Comparison of ENCODE assay signal across 8 mouse cellular contexts in the genomic region with DNA sequence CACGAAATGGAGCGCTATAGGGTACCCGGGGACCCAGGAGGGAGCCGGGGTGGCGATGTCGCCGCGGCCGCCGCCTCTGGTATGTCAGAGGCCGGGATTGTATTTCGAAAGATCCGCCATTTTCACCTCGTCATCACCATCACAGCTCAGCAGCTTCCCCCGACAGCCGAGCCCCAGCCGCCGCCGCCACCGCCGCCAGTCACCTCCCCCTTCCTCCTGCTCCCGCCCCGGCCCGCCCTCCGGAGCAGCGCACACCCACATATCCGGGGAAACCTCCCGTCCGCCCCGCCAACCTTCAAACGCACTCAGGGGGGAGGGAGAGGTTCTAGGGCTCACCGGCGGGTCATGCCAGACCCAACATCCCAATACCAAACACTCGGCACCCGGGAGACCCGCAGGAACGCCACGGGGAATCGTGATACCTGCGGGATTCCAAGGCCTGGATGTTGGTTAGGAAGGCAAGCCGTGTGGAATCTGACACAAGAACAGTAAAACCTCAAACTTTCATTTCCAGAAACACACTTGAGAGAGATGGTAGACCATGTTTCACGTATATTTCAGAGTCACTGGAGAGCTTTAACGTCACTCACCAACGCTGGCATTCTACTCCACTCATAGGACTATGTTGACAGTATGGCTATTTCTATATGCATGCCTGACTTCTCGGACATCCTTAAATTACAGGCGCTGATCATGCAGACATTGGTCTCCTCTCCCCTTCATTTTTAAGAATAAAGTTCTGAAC. TPM values are rescaled to one million over a fixed set of nuclear protein-coding genes. Genes with fewer than 3 reads are reported as not detected.
DNase-seq lines count a peak whose midpoint lies in the region; ATAC-seq and TF ChIP-seq lines count a peak whose summit lies in the region.

No protein-coding gene starts in this region.

- DNase-seq in 3T3-L1 (ENCODE audit: low read depth, low spot score), result peak; percentile 86
- DNase-seq in adrenal gland, postnatal 25 days, result peak; percentile 88
- DNase-seq in heart, adult 2 months, result peak; percentile 81 to 86
- peak; percentile 87 for DNase-seq in kidney, adult 2 months
- DNase-seq in limb, embryonic 14.5 days (ENCODE audit: low spot score), result peak; percentile 71
- peak; percentile 71 to 73 for DNase-seq in spleen, adult 18-20 months

- no peak; the same call in 1 of the 2 replicates for TF ChIP-seq CTCF in heart, adult 2 months (IDR thresholded peaks at IDR 0.05)
- TF ChIP-seq CTCF in kidney, adult 2 months (conservative IDR thresholded peaks at IDR 0.05; ENCODE audit: insufficient read depth, insufficient read length, low read depth, low read length), result no peak

- H3K4me3 ChIP-seq in embryonic facial prominence, embryonic 13.5 days, result peak overlapping the region; percentile 83
- H3K4me3 ChIP-seq in heart, adult 2 months, result peak overlapping the region; percentile 78
- H3K4me3 ChIP-seq in kidney, adult 2 months (ENCODE audit: insufficient read depth, low read depth, low read length), result peak overlapping the region; percentile 82
- H3K4me3 ChIP-seq in limb, embryonic 14.5 days (replicated peaks; ENCODE audit: low read length), result peak overlapping the region; percentile 79
- peak overlapping the region; percentile 94 for H3K4me3 ChIP-seq in midbrain, embryonic 15.5 days

- peak; percentile 50; the same call in 1 of the 2 replicates for ATAC-seq in embryonic facial prominence, embryonic 13.5 days (ENCODE audit: insufficient number of reproducible peaks, insufficient read depth, low FRiP score, low TSS enrichment, low read depth)
- ATAC-seq in limb, embryonic 14.5 days (ENCODE audit: low FRiP score, low read depth), result peak; percentile 81
- peak; percentile 41 for ATAC-seq in midbrain, embryonic 15.5 days (replicated peaks)

- no peak for TF ChIP-seq EP300 in heart, adult 2 months (IDR thresholded peaks at IDR 0.05; ENCODE audit: insufficient read depth, low read depth, low read length)

- H3K9ac ChIP-seq in embryonic facial prominence, embryonic 13.5 days, result peak overlapping the region; percentile 86
- H3K9ac ChIP-seq in heart, adult 2 months (ENCODE audit: low read depth, low read length), result peak overlapping the region; percentile 93
- peak overlapping the region; percentile 77 for H3K9ac ChIP-seq in limb, embryonic 14.5 days (ENCODE audit: low read depth, low read length, severe bottlenecking)
- peak overlapping the region; percentile 82 for H3K9ac ChIP-seq in midbrain, embryonic 15.5 days

- intact Hi-C loops in heart, adult 2 months (cut with DNase I), result loop anchor here (2.0 to 5.0 kb wide), 3 partner anchors 66 to 461 kb away; partner anchors contain the start of genes Enoph1, Hnrnpdl and Sec31a

- no peaks in the 10 kb centered on the region for H3K36me3 ChIP-seq in embryonic facial prominence, embryonic 13.5 days
- peaks cover 7% of the 10 kb centered on the region; the same call in 1 of the 2 replicates for H3K36me3 ChIP-seq in heart, adult 2 months (ENCODE audit: control insufficient read depth, insufficient read depth, low read length)
- H3K36me3 ChIP-seq in kidney, adult 2 months (ENCODE audit: control insufficient read depth, insufficient read depth, low read length), result no peaks in the 10 kb centered on the region
- H3K36me3 ChIP-seq in limb, embryonic 14.5 days (ENCODE audit: control insufficient read depth, insufficient read depth, low read length), result no peaks in the 10 kb centered on the region
- H3K36me3 ChIP-seq in midbrain, embryonic 15.5 days (replicated peaks), result no peaks in the 10 kb centered on the region

- H3K9me3 ChIP-seq in embryonic facial prominence, embryonic 13.5 days, result no peaks in the 10 kb centered on the region
- no peaks in the 10 kb centered on the region for H3K9me3 ChIP-seq in limb, embryonic 14.5 days (ENCODE audit: control insufficient read depth, low read length)
- no peaks in the 10 kb centered on the region for H3K9me3 ChIP-seq in midbrain, embryonic 15.5 days

- H3K27ac ChIP-seq in embryonic facial prominence, embryonic 13.5 days, result peak overlapping the region; percentile 68; the same call in 1 of the 2 replicates
- peak overlapping the region; percentile 63 for H3K27ac ChIP-seq in heart, adult 2 months
- H3K27ac ChIP-seq in kidney, adult 2 months (ENCODE audit: insufficient read depth, low read depth, low read length), result no peak overlapping the region
- peak overlapping the region; percentile 77 for H3K27ac ChIP-seq in limb, embryonic 14.5 days (replicated peaks; ENCODE audit: low read depth, low read length)
- H3K27ac ChIP-seq in midbrain, embryonic 15.5 days, result peak overlapping the region; percentile 31

- H3K4me1 ChIP-seq in embryonic facial prominence, embryonic 13.5 days, result peaks cover 18% of the 10 kb centered on the region
- H3K4me1 ChIP-seq in heart, adult 2 months (ENCODE audit: control insufficient read depth, insufficient read depth, low read length), result peaks cover 2% of the 10 kb centered on the region
- peaks cover 3% of the 10 kb centered on the region; the same call in 1 of the 2 replicates for H3K4me1 ChIP-seq in kidney, adult 2 months (ENCODE audit: control insufficient read depth, insufficient read depth, low read length)
- peaks cover 19% of the 10 kb centered on the region for H3K4me1 ChIP-seq in limb, embryonic 14.5 days (ENCODE audit: control insufficient read depth, insufficient read depth, low read length)
- H3K4me1 ChIP-seq in midbrain, embryonic 15.5 days, result peaks cover 25% of the 10 kb centered on the region

- no peak for TF ChIP-seq POLR2A in heart, adult 2 months (IDR thresholded peaks at IDR 0.05; ENCODE audit: insufficient read depth, low read depth, low read length)
- no peak for TF ChIP-seq POLR2A in kidney, adult 2 months (IDR thresholded peaks at IDR 0.05; ENCODE audit: low read depth, low read length)
- TF ChIP-seq POLR2A in limb, embryonic 14.5 days (IDR thresholded peaks at IDR 0.05; ENCODE audit: borderline replicate concordance, extremely low read depth, insufficient read depth, insufficient read length), result no peak

- under 1% methylated on average over 36 of the region's 46 CpGs for WGBS in embryonic facial prominence, embryonic 13.5 days
- WGBS in heart, adult 2 months, result under 1% methylated on average over 45 of the region's 46 CpGs
- WGBS in kidney, adult 2 months, result under 1% methylated on average over 46 of the region's 46 CpGs
- 2% methylated on average over 29 of the region's 46 CpGs for WGBS in limb, embryonic 14.5 days
- under 1% methylated on average over 45 of the region's 46 CpGs for WGBS in midbrain, embryonic 15.5 days

- peaks cover 3% of the 10 kb centered on the region for H3K79me2 ChIP-seq in heart, adult 2 months (replicated peaks; ENCODE audit: control insufficient read depth, insufficient read depth, low read length)

- H3K4me2 ChIP-seq in embryonic facial prominence, embryonic 13.5 days, result peak overlapping the region; percentile 94
- H3K4me2 ChIP-seq in limb, embryonic 14.5 days (replicated peaks; ENCODE audit: low read depth, low read length, severe bottlenecking), result peak overlapping the region; percentile 87
- peak overlapping the region; percentile 97 for H3K4me2 ChIP-seq in midbrain, embryonic 15.5 days

- H3K27me3 ChIP-seq in embryonic facial prominence, embryonic 13.5 days, result no peaks in the 10 kb centered on the region
- no peaks in the 10 kb centered on the region for H3K27me3 ChIP-seq in heart, adult 2 months (ENCODE audit: control insufficient read depth, insufficient read depth, low read length)
- H3K27me3 ChIP-seq in kidney, adult 2 months (replicated peaks; ENCODE audit: control insufficient read depth, insufficient read depth, low read length), result no peaks in the 10 kb centered on the region
- no peaks in the 10 kb centered on the region for H3K27me3 ChIP-seq in limb, embryonic 14.5 days (ENCODE audit: control insufficient read depth, insufficient read depth, low read length)
- H3K27me3 ChIP-seq in midbrain, embryonic 15.5 days (replicated peaks), result no peaks in the 10 kb centered on the region

RNA-seq across cellular contexts. Expression of gene Lin54, which starts 1.8 kb away (rescaled TPM):
- 14.5 and 15.7 TPM in 2 replicates for total RNA-seq in adrenal gland, postnatal 25 days (2021)
- polyA plus RNA-seq in embryonic facial prominence, embryonic 13.5 days (2015; fragmentation: Nextera tagmentation; extraction: Ambion mirVana), result 11.0 and 11.5 TPM in 2 replicates
- 1 to 10 TPM; 7.2 to 8.3 TPM for total RNA-seq in heart, adult 2 months (2021)
- polyA plus RNA-seq in heart, adult 2 months (2012; rRNA removed), result 3.1 and 3.4 TPM in 2 replicates
- 6.2 and 6.4 TPM in 2 replicates for polyA plus RNA-seq in kidney, adult 2 months (2012; rRNA removed)
- 10.4 and 10.6 TPM in 2 replicates for polyA plus RNA-seq in limb, embryonic 14.5 days (2012; rRNA removed)
- 13.4 and 14.1 TPM in 2 replicates for polyA plus RNA-seq in limb, embryonic 14.5 days (2014; fragmentation: Nextera tagmentation; extraction: Ambion mirVana)
- polyA plus RNA-seq in midbrain, embryonic 15.5 days (2015; fragmentation: Nextera tagmentation; extraction: Ambion mirVana), result 7.1 and 8.2 TPM in 2 replicates

RNA-seq across cellular contexts. Expression of gene Cops4, which starts 19.5 kb away (rescaled TPM):
- total RNA-seq in adrenal gland, postnatal 25 days (2021), result 71.8 and 73.4 TPM in 2 replicates
- 210 TPM in 2 replicates for polyA plus RNA-seq in embryonic facial prominence, embryonic 13.5 days (2015; fragmentation: Nextera tagmentation; extraction: Ambion mirVana)
- total RNA-seq in heart, adult 2 months (2021), result 10 to 100 TPM; 84.8 to 86.2 TPM
- 37.9 and 57.3 TPM in 2 replicates for polyA plus RNA-seq in heart, adult 2 months (2012; rRNA removed)
- 25.4 and 29.8 TPM in 2 replicates for polyA plus RNA-seq in kidney, adult 2 months (2012; rRNA removed)
- 72.6 and 84.3 TPM in 2 replicates for polyA plus RNA-seq in limb, embryonic 14.5 days (2012; rRNA removed)
- polyA plus RNA-seq in limb, embryonic 14.5 days (2014; fragmentation: Nextera tagmentation; extraction: Ambion mirVana), result 197 TPM in 2 replicates
- polyA plus RNA-seq in midbrain, embryonic 15.5 days (2015; fragmentation: Nextera tagmentation; extraction: Ambion mirVana), result 170 and 172 TPM in 2 replicates
